In genomic region chr6:60881534-60881933, GRCm38 (mm10) we compare ENCODE assay signal across 1 mouse cellular context.
TF ChIP-seq lines count a peak whose summit lies in the region.

No protein-coding gene starts in this region.

TF ChIP-seq in MEL, 35 proteins besides CTCF, POLR2A, EP300 and RAD21 (continued from another document):
- TF ChIP-seq MYC (IDR thresholded peaks at IDR 0.05; ENCODE audit: low read depth, low read length) (no peak), SMC3 (IDR thresholded peaks at IDR 0.05; ENCODE audit: low read depth, low read length) (peak; percentile 34; the same call in 1 of the 2 replicates)
